Mouse (Mus musculus): ENCODE measurements around the gene Hsp90aa1. TPM values are rescaled to one million over a fixed set of nuclear protein-coding genes. Genes with fewer than 3 reads are reported as not detected.
"Not testable (repeated sequence)": the region's sequence is repeated elsewhere in the genome, so short reads cannot be mapped to it uniquely, and the experiment has no call there.

The Hsp90aa1 gene
- polyA plus RNA-seq, 2 experiments: 169 to 633 TPM

GRCm38 (mm10) chr12:110714215-110714614 is 11.7 kb upstream of the Hsp90aa1 start:
- Histone ChIP-seq H3K27ac (replicated peaks; ENCODE audit: low read depth, low read length) (no peak overlapping the region), H3K4me3 (replicated peaks; ENCODE audit: low read length) (no peak overlapping the region), H3K4me2 (replicated peaks; ENCODE audit: low read depth, low read length, severe bottlenecking) (no peak overlapping the region), H3K36me3 (ENCODE audit: control insufficient read depth, insufficient read depth, low read length) (no peaks in the 10 kb centered on the region), H3K9ac (ENCODE audit: low read depth, low read length, severe bottlenecking) (no peak overlapping the region), H3K27me3 (ENCODE audit: control insufficient read depth, insufficient read depth, low read length) (no peaks in the 10 kb centered on the region), H3K4me1 (ENCODE audit: control insufficient read depth, insufficient read depth, low read length) (no peaks in the 10 kb centered on the region), H3K9me3 (ENCODE audit: control insufficient read depth, low read length) (no peaks in the 10 kb centered on the region)
- ATAC-seq (ENCODE audit: low FRiP score, low read depth) (no peak), DNase-seq (ENCODE audit: low spot score) (no peak)
- 92% methylated on average over 6 of the region's 6 CpGs for WGBS
- TF ChIP-seq POLR2A (IDR thresholded peaks at IDR 0.05; ENCODE audit: borderline replicate concordance, extremely low read depth, insufficient read depth, insufficient read length): no peak

GRCm38 (mm10) chr12:110713784-110714183 is 11.3 kb upstream of the Hsp90aa1 start:
- no peak overlapping the region for H3K4me3 ChIP-seq (replicated peaks; ENCODE audit: low read length)
- H3K9me3 ChIP-seq (ENCODE audit: control insufficient read depth, low read length): no peaks in the 10 kb centered on the region
- no peak for TF ChIP-seq POLR2A (IDR thresholded peaks at IDR 0.05; ENCODE audit: borderline replicate concordance, extremely low read depth, insufficient read depth, insufficient read length)
- WGBS: 95% methylated on average over 6 of the region's 6 CpGs
- H3K36me3 ChIP-seq (ENCODE audit: control insufficient read depth, insufficient read depth, low read length): no peaks in the 10 kb centered on the region
- H3K9ac ChIP-seq (ENCODE audit: low read depth, low read length, severe bottlenecking): no peak overlapping the region
- H3K27me3 ChIP-seq (ENCODE audit: control insufficient read depth, insufficient read depth, low read length): no peaks in the 10 kb centered on the region
- DNase-seq (ENCODE audit: low spot score) (no peak), ATAC-seq (ENCODE audit: low FRiP score, low read depth) (no peak)
- H3K4me2 ChIP-seq (replicated peaks; ENCODE audit: low read depth, low read length, severe bottlenecking): no peak overlapping the region
- H3K4me1 ChIP-seq (ENCODE audit: control insufficient read depth, insufficient read depth, low read length): no peaks in the 10 kb centered on the region
- no peak overlapping the region for H3K27ac ChIP-seq (replicated peaks; ENCODE audit: low read depth, low read length)

- TF ChIP-seq POLR2A (IDR thresholded peaks at IDR 0.05; ENCODE audit: borderline replicate concordance, extremely low read depth, insufficient read depth, insufficient read length): no peak
These were observed 8.7 kb upstream of the Hsp90aa1 start for GRCm38 (mm10) chr12:110711270-110711669.

GRCm38 (mm10) chr12:110707451-110707850 is 4.9 kb upstream of the Hsp90aa1 start:
- 87% methylated on average over 7 of the region's 7 CpGs for WGBS
- Histone ChIP-seq H3K27me3 (ENCODE audit: control insufficient read depth, insufficient read depth, low read length) (no peaks in the 10 kb centered on the region), H3K9ac (ENCODE audit: low read depth, low read length, severe bottlenecking) (no peak overlapping the region), H3K36me3 (ENCODE audit: control insufficient read depth, insufficient read depth, low read length) (no peaks in the 10 kb centered on the region), H3K9me3 (ENCODE audit: control insufficient read depth, low read length) (no peaks in the 10 kb centered on the region), H3K4me2 (replicated peaks; ENCODE audit: low read depth, low read length, severe bottlenecking) (no peak overlapping the region), H3K27ac (replicated peaks; ENCODE audit: low read depth, low read length) (no peak overlapping the region), H3K4me3 (replicated peaks; ENCODE audit: low read length) (no peak overlapping the region), H3K4me1 (ENCODE audit: control insufficient read depth, insufficient read depth, low read length) (no peaks in the 10 kb centered on the region)
- DNase-seq (ENCODE audit: low spot score): no peak
- no peak for ATAC-seq (ENCODE audit: low FRiP score, low read depth)
- no peak for TF ChIP-seq POLR2A (IDR thresholded peaks at IDR 0.05; ENCODE audit: borderline replicate concordance, extremely low read depth, insufficient read depth, insufficient read length)

More at GRCm38 (mm10) chr12:110711270-110711669, 8.7 kb upstream of the Hsp90aa1 start:
- no peak overlapping the region for H3K4me2 ChIP-seq (replicated peaks; ENCODE audit: low read depth, low read length, severe bottlenecking)
- ATAC-seq (ENCODE audit: low FRiP score, low read depth) (no peak), DNase-seq (ENCODE audit: low spot score) (no peak)
- H3K4me3 ChIP-seq (replicated peaks; ENCODE audit: low read length): no peak overlapping the region
- no peaks in the 10 kb centered on the region for H3K36me3 ChIP-seq (ENCODE audit: control insufficient read depth, insufficient read depth, low read length)
- no peaks in the 10 kb centered on the region for H3K4me1 ChIP-seq (ENCODE audit: control insufficient read depth, insufficient read depth, low read length)
- WGBS: 64% methylated on average over 5 of the region's 5 CpGs
- H3K27me3 ChIP-seq (ENCODE audit: control insufficient read depth, insufficient read depth, low read length): no peaks in the 10 kb centered on the region
- H3K9me3 ChIP-seq (ENCODE audit: control insufficient read depth, low read length): no peaks in the 10 kb centered on the region
- no peak overlapping the region for H3K27ac ChIP-seq (replicated peaks; ENCODE audit: low read depth, low read length)
- H3K9ac ChIP-seq (ENCODE audit: low read depth, low read length, severe bottlenecking): no peak overlapping the region

GRCm38 (mm10) chr12:110706337-110707231 is 4.1 kb upstream of the Hsp90aa1 start:
- WGBS: 2% methylated on average over 27 of the region's 27 CpGs
- peak; percentile 59; the same call in 1 of the 2 replicates for ATAC-seq (ENCODE audit: low FRiP score, low read depth)
- DNase-seq (ENCODE audit: low spot score): peak; percentile 18
- no peak for TF ChIP-seq POLR2A (IDR thresholded peaks at IDR 0.05; ENCODE audit: borderline replicate concordance, extremely low read depth, insufficient read depth, insufficient read length)
- no peaks in the 10 kb centered on the region for H3K36me3 ChIP-seq (ENCODE audit: control insufficient read depth, insufficient read depth, low read length)
- no peak overlapping the region for H3K27ac ChIP-seq (replicated peaks; ENCODE audit: low read depth, low read length)
- no peaks in the 10 kb centered on the region for H3K9me3 ChIP-seq (ENCODE audit: control insufficient read depth, low read length)
- H3K27me3 ChIP-seq (ENCODE audit: control insufficient read depth, insufficient read depth, low read length): no peaks in the 10 kb centered on the region
- peak overlapping the region; percentile 26 for H3K4me3 ChIP-seq (replicated peaks; ENCODE audit: low read length)
- H3K4me2 ChIP-seq (replicated peaks; ENCODE audit: low read depth, low read length, severe bottlenecking): peak overlapping the region; percentile 48
- H3K9ac ChIP-seq (ENCODE audit: low read depth, low read length, severe bottlenecking): peak overlapping the region; percentile 9
- no peaks in the 10 kb centered on the region for H3K4me1 ChIP-seq (ENCODE audit: control insufficient read depth, insufficient read depth, low read length)

- DNase-seq (ENCODE audit: low spot score); H3K27me3 ChIP-seq (ENCODE audit: control insufficient read depth, insufficient read depth, low read length); ATAC-seq (ENCODE audit: low FRiP score, low read depth); H3K27ac ChIP-seq (replicated peaks; ENCODE audit: low read depth, low read length); H3K9me3 ChIP-seq (ENCODE audit: control insufficient read depth, low read length); H3K36me3 ChIP-seq (ENCODE audit: control insufficient read depth, insufficient read depth, low read length); H3K4me2 ChIP-seq (replicated peaks; ENCODE audit: low read depth, low read length, severe bottlenecking); H3K4me1 ChIP-seq (ENCODE audit: control insufficient read depth, insufficient read depth, low read length); H3K9ac ChIP-seq (ENCODE audit: low read depth, low read length, severe bottlenecking); H3K4me3 ChIP-seq (replicated peaks; ENCODE audit: low read length): not testable (repeated sequence)
- WGBS: 84% methylated on average over 3 of the region's 4 CpGs
These were observed 2.9 kb upstream of the Hsp90aa1 start for GRCm38 (mm10) chr12:110705419-110705818.
